Mouse (Mus musculus) liver, embryonic 12.5 days (tissue): ENCODE results near the gene Arhgef33. TPM values are rescaled to one million over a fixed set of nuclear protein-coding genes. Genes with fewer than 3 reads are reported as not detected.

Experiments used
- ATAC-seq: fragments of 200-750 bp; cut with Nextera tagmentation; 2 replicates; pipeline ENCODE4 v1.8.0; 2017; ENCODE audit warnings: moderate number of reproducible peaks, mild to moderate bottlenecking, moderate library complexity
- H3K27ac ChIP-seq: fragments of 300-500 bp; sonication (generic); 2 replicates; pipeline ENCODE4 v1.5.1; 2016; ENCODE audit warnings: mild to moderate bottlenecking
- H3K27me3 ChIP-seq: fragments of 300-500 bp; sonication (generic); replicated peaks from 2 replicates; pipeline ENCODE4 v1.6.1; 2016; ENCODE audit warnings: mild to moderate bottlenecking, moderate library complexity
- H3K36me3 ChIP-seq: fragments of 300-500 bp; sonication (generic); 2 replicates; pipeline ENCODE4 v1.6.1; 2016; ENCODE audit warnings: mild to moderate bottlenecking, moderate library complexity
- H3K4me1 ChIP-seq: fragments of 300-500 bp; sonication (generic); 2 replicates; pipeline ENCODE4 v1.6.1; 2016
- H3K4me2 ChIP-seq: fragments of 300-500 bp; sonication (generic); 2 replicates; pipeline ENCODE4 v1.6.1; 2016; ENCODE audit warnings: mild to moderate bottlenecking, moderate library complexity
- H3K4me3 ChIP-seq: fragments of 300-500 bp; sonication (generic); 2 replicates; pipeline ENCODE4 v1.5.1; 2016; ENCODE audit warnings: mild to moderate bottlenecking, moderate library complexity
- H3K9ac ChIP-seq: fragments of 300-500 bp; sonication (generic); 2 replicates; pipeline ENCODE4 v1.6.1; 2016; ENCODE audit warnings: mild to moderate bottlenecking, moderate library complexity
- H3K9me3 ChIP-seq: fragments of 300-500 bp; sonication (generic); replicated peaks from 2 replicates; pipeline ENCODE4 v1.6.1; 2016; ENCODE audit warnings: mild to moderate bottlenecking, moderate library complexity
- WGBS: fragments of 180-500 bp; shearing (Covaris S2); methylation state at CpG from one replicate; pipeline ENCODE4 v1.1.7; 2016; ENCODE audit not compliant: insufficient replicate concordance; 5-methylcytosine and 5-hydroxymethylcytosine counted together
- polyA plus RNA-seq: library from polyadenylated mRNA; unstranded; fragments of >200 nt; fragmentation: Nextera tagmentation; extraction: Ambion mirVana; gene quantifications from 2 replicates; pipeline ENCODE4 v1.2.1, GENCODE M21; 2016

Gene Arhgef33
- polyA plus RNA-seq, 1 experiment from 2014 or later: 0.31 TPM

DNA sequence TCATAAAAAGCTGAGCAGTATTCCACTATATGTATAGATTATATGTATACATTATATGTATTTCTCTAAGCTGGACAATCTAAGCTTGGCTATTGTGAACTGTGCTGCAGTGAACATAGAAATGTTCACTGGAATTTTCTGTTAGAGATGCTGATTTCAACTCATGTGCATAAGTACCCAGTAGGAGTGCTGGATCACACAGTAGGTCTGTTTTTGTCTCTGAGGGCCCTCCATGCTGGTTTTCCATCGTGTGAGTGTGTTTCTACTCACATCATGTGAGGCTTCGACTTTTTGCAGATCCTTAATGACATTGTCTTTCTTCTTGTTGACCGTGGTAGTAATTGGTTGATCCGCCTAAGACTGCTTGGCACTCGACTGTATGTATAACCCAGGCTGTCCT, 8.4 kb upstream of the Arhgef33 start:
- H3K4me1 ChIP-seq: no peaks in the 10 kb centered on the region
- no peaks in the 10 kb centered on the region for H3K27me3 ChIP-seq
- no peak overlapping the region for H3K9ac ChIP-seq
- 74% methylated on average over 5 of the region's 5 CpGs for WGBS
- H3K4me2 ChIP-seq: no peak overlapping the region
- H3K27ac ChIP-seq: no peak overlapping the region
- ATAC-seq: no peak
- no peak overlapping the region for H3K4me3 ChIP-seq
- no peaks in the 10 kb centered on the region for H3K36me3 ChIP-seq
- no peaks in the 10 kb centered on the region for H3K9me3 ChIP-seq

DNA sequence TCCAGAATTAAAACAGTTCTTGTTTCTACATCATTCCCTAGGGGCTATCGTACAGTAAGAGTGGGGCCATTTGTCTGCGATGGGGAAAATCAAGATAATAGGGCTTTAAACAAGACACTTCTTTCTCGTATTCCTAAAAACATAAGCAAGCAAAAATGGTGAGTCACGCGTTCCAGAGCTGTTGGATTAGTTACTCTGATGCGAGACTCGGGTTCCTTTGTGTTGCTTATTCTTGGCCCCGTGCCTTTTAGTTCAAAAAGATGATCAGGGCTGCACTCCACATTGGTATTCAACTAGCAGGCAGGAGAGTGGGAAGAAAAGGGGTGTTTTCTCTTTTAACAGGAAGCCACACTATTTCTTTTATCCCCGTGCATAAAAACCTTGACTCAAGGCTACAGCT, 4.6 kb downstream of the Arhgef33 start:
- 72% methylated on average over 9 of the region's 9 CpGs for WGBS
- Histone ChIP-seq H3K27me3 (peaks cover 5% of the 10 kb centered on the region; the same call in 1 of the 2 replicates), H3K4me3 (no peak overlapping the region), H3K4me2 (no peak overlapping the region), H3K36me3 (no peaks in the 10 kb centered on the region), H3K27ac (no peak overlapping the region), H3K9ac (no peak overlapping the region), H3K9me3 (no peaks in the 10 kb centered on the region), H3K4me1 (no peaks in the 10 kb centered on the region)
- no peak for ATAC-seq

DNA sequence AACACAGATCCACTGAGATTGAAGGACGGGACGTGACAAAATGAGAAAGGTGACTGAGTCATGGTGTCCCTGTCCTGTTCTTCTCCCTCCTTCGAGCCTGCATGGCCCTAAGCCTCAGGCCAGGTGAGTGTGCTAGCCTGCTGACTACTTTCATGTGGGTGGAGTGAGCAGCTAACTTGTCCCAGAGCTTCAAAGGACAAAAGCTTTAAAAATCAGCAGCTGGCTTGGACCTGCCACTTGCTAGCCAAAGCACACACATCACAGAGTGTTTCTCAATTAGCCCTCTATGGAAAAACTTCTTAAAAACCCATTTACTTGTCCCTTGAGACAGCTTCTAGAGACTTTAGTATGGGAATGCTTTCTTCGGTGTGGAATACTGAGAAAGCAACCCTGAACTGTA, 5.2 kb downstream of the Arhgef33 start:
- H3K27me3 ChIP-seq: peaks cover 5% of the 10 kb centered on the region; the same call in 1 of the 2 replicates
- H3K9ac ChIP-seq: no peak overlapping the region
- H3K27ac ChIP-seq: no peak overlapping the region
- 68% methylated on average over 4 of the region's 4 CpGs for WGBS
- ATAC-seq: no peak
- H3K9me3 ChIP-seq: no peaks in the 10 kb centered on the region
- no peak overlapping the region for H3K4me3 ChIP-seq
- no peaks in the 10 kb centered on the region for H3K36me3 ChIP-seq
- H3K4me2 ChIP-seq: no peak overlapping the region
- no peaks in the 10 kb centered on the region for H3K4me1 ChIP-seq

DNA sequence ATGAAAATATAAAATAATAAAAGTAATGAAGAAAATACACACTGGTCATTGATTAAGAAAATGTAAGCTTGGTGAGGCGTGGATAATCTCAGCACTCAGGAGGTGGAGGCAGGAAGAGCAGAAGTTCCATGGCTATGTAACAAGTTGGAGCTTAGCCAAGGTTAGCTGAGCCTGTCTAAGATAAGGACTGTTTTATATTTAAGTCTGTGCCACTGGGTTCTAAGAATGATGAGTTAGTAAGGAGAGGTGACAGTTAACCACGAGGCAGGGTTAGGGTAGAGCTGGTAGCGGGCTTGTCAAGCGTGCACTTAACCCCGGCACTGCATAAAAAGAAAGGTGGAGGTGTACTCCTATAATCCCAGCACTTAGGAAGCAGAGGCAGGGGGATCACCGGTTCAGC, 15.0 kb downstream of the Arhgef33 start:
- no peak overlapping the region for H3K4me2 ChIP-seq
- H3K4me3 ChIP-seq: no peak overlapping the region
- WGBS: 66% methylated on average over 6 of the region's 6 CpGs
- H3K9ac ChIP-seq: no peak overlapping the region
- no peak overlapping the region for H3K27ac ChIP-seq
- no peaks in the 10 kb centered on the region for H3K27me3 ChIP-seq
- no peaks in the 10 kb centered on the region for H3K36me3 ChIP-seq
- no peaks in the 10 kb centered on the region for H3K4me1 ChIP-seq
- no peak for ATAC-seq
- no peaks in the 10 kb centered on the region for H3K9me3 ChIP-seq

DNA sequence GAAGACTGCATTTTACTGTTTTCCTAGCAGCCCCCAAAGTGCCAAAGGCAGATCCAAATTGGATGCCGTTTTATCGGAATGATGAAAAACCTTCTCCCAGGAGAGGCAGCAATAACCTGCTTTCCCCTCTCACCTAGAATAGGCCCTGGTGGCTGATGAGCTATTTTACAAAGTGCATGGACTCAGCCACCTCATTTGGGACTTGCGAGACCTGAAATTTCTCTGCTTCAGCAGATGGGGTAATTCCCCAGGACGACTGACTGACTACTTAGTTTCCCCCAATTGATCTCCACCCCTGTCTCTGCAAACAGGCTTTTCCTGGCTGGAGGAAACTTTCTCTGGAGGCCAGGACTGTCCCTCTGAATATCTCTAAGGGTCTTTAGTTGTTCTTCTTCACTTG, 15.8 kb downstream of the Arhgef33 start:
- Histone ChIP-seq H3K36me3 (no peaks in the 10 kb centered on the region), H3K9ac (no peak overlapping the region), H3K4me1 (no peaks in the 10 kb centered on the region), H3K4me3 (no peak overlapping the region), H3K4me2 (no peak overlapping the region), H3K27me3 (no peaks in the 10 kb centered on the region), H3K9me3 (no peaks in the 10 kb centered on the region), H3K27ac (no peak overlapping the region)
- WGBS: 68% methylated on average over 4 of the region's 4 CpGs
- no peak for ATAC-seq

DNA sequence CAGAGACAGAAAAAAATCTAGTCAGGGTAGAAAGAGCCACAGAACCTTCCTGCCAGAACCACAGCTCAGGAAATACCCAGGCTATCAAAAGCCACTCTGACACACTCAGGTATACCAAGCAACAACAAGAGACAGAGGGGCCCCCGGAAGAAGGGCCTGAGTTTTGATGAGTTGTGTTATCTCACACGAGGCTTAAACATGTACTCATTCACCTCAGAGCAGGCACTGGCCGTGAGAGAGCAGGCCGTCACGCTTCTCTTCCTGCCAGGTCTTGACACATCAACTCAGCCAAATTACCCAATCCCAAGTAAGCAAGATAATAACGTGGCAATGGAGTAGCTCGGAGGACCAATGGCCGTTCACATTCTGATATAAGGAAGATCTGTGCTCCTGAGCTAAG, 16.5 kb downstream of the Arhgef33 start:
- H3K27ac ChIP-seq: no peak overlapping the region
- no peaks in the 10 kb centered on the region for H3K27me3 ChIP-seq
- H3K4me2 ChIP-seq: no peak overlapping the region
- H3K4me1 ChIP-seq: no peaks in the 10 kb centered on the region
- ATAC-seq: no peak
- no peak overlapping the region for H3K9ac ChIP-seq
- H3K9me3 ChIP-seq: no peaks in the 10 kb centered on the region
- 30% methylated on average over 8 of the region's 8 CpGs for WGBS
- H3K4me3 ChIP-seq: no peak overlapping the region
- no peaks in the 10 kb centered on the region for H3K36me3 ChIP-seq

DNA sequence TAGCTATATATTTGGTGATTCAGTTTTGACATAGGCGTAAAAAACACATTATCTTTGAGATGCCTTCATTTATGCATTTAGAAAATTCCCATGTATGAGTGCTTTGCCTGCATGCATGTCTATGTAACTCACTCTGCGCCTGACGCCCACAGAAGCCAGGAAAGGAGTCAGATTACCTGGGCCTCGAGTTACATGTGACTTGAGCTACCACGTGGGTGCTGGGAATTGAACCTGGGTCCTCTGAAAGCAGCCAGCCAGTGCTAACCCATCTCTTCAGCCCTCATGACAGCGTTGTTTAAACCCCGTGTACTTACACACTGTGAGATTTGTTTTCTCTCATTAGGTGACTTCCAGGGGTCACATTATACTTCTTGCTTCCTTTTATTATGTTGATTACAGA, 17.3 kb downstream of the Arhgef33 start:
- Histone ChIP-seq H3K36me3 (no peaks in the 10 kb centered on the region), H3K27ac (no peak overlapping the region), H3K4me1 (no peaks in the 10 kb centered on the region), H3K4me3 (no peak overlapping the region), H3K9ac (no peak overlapping the region), H3K27me3 (no peaks in the 10 kb centered on the region), H3K4me2 (no peak overlapping the region), H3K9me3 (no peaks in the 10 kb centered on the region)
- ATAC-seq: no peak
- WGBS: 68% methylated on average over 7 of the region's 7 CpGs

DNA sequence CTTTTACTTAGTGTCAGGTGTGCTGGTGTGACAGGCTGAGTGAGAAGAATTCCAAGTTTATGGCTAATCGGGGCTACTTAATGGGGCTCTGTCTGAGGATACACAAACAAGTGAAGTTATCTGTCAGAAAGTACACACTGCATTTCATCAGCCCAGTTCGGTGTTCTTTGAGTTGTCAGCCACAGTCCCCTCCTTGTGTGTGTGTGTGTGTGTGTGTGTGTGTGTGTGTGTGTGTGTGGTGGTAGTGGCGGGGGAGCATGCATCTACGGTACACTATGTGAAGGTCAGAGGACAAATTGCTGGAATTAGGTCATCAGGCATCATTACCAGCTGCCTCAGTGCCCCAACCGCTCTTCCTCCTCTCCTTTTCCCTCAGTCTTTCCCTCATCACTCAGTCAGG, 18.2 kb downstream of the Arhgef33 start:
- no peak overlapping the region for H3K4me2 ChIP-seq
- no peak overlapping the region for H3K9ac ChIP-seq
- no peaks in the 10 kb centered on the region for H3K27me3 ChIP-seq
- H3K36me3 ChIP-seq: no peaks in the 10 kb centered on the region
- ATAC-seq: no peak
- WGBS: 74% methylated on average over 5 of the region's 5 CpGs
- no peaks in the 10 kb centered on the region for H3K9me3 ChIP-seq
- H3K27ac ChIP-seq: no peak overlapping the region
- H3K4me3 ChIP-seq: no peak overlapping the region
- H3K4me1 ChIP-seq: no peaks in the 10 kb centered on the region

DNA sequence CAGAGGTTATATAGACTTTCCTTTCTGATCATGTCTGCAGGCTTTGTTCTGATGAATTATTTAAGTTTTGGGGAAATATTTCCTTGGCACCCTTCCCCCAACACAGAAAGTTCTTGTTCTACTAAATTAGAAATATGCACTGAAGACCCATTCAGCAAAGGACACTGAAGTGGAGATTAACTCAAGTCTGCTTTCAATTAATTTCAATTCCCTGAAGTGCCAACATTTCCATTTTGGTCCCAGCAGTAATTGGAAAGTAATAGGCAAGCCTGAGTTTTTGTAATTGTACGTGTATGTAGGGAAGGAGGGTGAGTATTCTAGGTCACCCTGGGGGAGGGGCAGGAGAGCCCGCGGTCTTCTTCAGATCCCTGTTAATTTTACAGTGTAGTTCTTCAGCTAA, 19.2 kb downstream of the Arhgef33 start:
- no peak for ATAC-seq
- Histone ChIP-seq H3K27ac (no peak overlapping the region), H3K9ac (no peak overlapping the region), H3K4me2 (no peak overlapping the region), H3K9me3 (no peaks in the 10 kb centered on the region), H3K36me3 (no peaks in the 10 kb centered on the region), H3K4me1 (no peaks in the 10 kb centered on the region), H3K27me3 (no peaks in the 10 kb centered on the region), H3K4me3 (no peak overlapping the region)
- 75% methylated on average over 3 of the region's 3 CpGs for WGBS

DNA sequence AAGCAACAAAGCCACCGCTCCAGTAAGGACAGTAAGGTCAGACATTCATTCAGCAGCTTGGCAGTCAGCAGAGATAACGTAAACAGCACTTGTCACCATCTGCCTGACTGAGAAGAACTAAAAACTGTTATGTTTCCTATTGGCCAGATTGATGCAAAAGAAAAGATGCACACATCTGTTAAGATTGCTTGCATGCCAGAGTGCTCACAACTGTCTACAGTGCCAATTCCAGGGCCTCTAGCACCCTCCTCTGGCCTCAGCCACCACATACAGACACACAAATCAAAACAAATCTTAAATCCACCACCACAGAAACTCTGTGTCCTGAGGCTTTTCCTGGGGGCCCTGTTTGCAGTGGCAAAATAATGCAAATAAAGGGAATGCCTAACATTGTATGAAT, 25.2 kb downstream of the Arhgef33 start:
- Histone ChIP-seq H3K9ac (no peak overlapping the region), H3K4me2 (no peak overlapping the region), H3K36me3 (no peaks in the 10 kb centered on the region), H3K4me1 (no peaks in the 10 kb centered on the region), H3K27me3 (no peaks in the 10 kb centered on the region), H3K4me3 (no peak overlapping the region), H3K27ac (no peak overlapping the region), H3K9me3 (no peaks in the 10 kb centered on the region)
- 69% methylated on average over 2 of the region's 2 CpGs for WGBS
- no peak for ATAC-seq

DNA sequence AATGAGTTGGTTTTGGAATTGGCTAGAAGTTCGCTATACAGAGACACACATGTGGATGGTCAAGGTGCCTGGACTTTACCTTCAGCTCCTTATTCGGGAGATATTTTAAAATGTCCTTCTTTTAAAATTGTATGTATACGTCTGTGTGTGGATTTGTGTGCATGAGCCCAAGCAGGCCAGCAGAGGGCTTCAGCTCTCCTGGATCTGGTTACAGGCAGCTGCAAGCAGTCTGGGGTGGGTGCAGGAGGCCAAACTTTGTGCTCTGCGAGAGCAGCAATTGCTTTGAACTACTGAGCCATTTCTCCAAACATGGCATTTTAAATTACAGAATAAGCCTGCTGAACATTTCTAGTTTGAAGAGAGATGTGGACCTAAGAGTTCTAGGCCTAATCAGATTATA, 38.1 kb downstream of the Arhgef33 start:
- WGBS: 61% methylated on average over 4 of the region's 4 CpGs
- no peak overlapping the region for H3K27ac ChIP-seq
- no peaks in the 10 kb centered on the region for H3K27me3 ChIP-seq
- no peaks in the 10 kb centered on the region for H3K36me3 ChIP-seq
- no peak overlapping the region for H3K4me3 ChIP-seq
- H3K9ac ChIP-seq: no peak overlapping the region
- H3K9me3 ChIP-seq: no peaks in the 10 kb centered on the region
- ATAC-seq: no peak
- H3K4me1 ChIP-seq: no peaks in the 10 kb centered on the region
- no peak overlapping the region for H3K4me2 ChIP-seq

DNA sequence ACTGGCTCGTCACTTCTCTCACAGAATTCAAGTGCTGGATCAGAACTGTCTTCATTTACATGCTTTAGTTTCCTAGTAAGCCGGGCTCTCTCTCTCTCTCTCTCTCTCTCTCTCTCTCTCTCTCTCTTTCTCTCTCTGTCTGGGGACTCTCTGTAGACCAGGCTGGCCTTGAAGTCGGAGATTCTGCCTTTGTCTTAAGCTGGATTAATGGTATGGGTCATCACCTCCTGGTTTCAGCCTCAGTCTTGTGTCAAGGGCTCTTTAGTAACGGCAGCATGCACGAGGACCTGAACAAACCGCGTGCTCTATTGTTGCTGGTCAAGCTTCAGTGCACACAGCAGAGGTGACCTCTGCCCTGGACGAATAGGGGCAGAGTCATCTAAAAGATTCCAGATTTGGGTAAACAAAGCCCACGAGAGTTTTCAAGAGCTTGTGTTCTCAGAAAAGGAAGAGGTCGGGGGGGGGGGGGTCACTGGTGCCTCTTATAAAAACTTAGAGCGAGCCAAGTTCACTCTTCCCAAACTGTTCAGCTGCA, 39.5 kb downstream of the Arhgef33 start:
- no peaks in the 10 kb centered on the region for H3K9me3 ChIP-seq
- H3K27ac ChIP-seq: no peak overlapping the region
- 67% methylated on average over 11 of the region's 11 CpGs for WGBS
- no peak overlapping the region for H3K4me2 ChIP-seq
- no peak overlapping the region for H3K4me3 ChIP-seq
- ATAC-seq: no peak
- H3K27me3 ChIP-seq: no peaks in the 10 kb centered on the region
- no peaks in the 10 kb centered on the region for H3K36me3 ChIP-seq
- no peaks in the 10 kb centered on the region for H3K4me1 ChIP-seq
- H3K9ac ChIP-seq: no peak overlapping the region

DNA sequence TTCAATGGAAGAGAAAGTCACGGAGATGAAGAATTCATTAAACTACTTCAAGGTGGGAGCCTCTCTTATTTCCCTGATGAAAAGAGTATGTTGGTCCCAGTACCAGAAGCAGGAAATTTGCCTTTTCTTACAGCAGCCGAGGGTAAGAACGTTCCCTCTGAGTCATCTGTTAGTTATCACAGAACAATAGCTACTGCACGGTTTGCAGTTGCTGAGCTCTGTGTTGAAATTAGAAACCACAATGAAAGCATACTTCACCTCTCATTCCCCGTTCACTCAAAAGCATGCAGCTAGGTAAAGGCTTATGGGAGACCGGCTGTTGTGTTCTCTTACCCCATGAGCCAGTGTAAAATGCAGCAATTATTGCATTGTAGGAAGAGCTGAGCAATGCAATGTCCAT, 40.0 kb downstream of the Arhgef33 start:
- Histone ChIP-seq H3K4me2 (no peak overlapping the region), H3K4me3 (no peak overlapping the region), H3K36me3 (no peaks in the 10 kb centered on the region), H3K4me1 (no peaks in the 10 kb centered on the region), H3K27ac (no peak overlapping the region), H3K9ac (no peak overlapping the region), H3K27me3 (no peaks in the 10 kb centered on the region), H3K9me3 (no peaks in the 10 kb centered on the region)
- WGBS: 58% methylated on average over 6 of the region's 6 CpGs
- ATAC-seq: no peak
